Mouse (Mus musculus) forebrain, embryonic 14.5 days (tissue): ENCODE measurements around the gene Dennd4a. TPM values are rescaled to one million over a fixed set of nuclear protein-coding genes. Genes with fewer than 3 reads are reported as not detected.

Experiments
- ATAC-seq: fragments of 200-750 bp; cut with Nextera tagmentation; 2 replicates; pipeline ENCODE4 v1.8.0; 2017; ENCODE audit warnings: mild to moderate bottlenecking, moderate library complexity
- DNase-seq: peaks from one replicate; pipeline ENCODE4 v3.0.0-alpha.2; 2015; ENCODE audit warnings: low spot score
- H3K27ac ChIP-seq: fragments of 300-500 bp; sonication (generic); 2 replicates; pipeline ENCODE4 v1.5.1; 2014; ENCODE audit warnings: low read depth, mild to moderate bottlenecking, control low read depth, low read length, moderate library complexity
- H3K27me3 ChIP-seq: fragments of 300-500 bp; sonication (generic); replicated peaks from 2 replicates; pipeline ENCODE4 v1.6.1; 2014; ENCODE audit warnings: low read length, control low read depth, mixed read lengths; ENCODE audit not compliant: control insufficient read depth, insufficient read depth
- H3K36me3 ChIP-seq: fragments of 300-500 bp; sonication (generic); 2 replicates; pipeline ENCODE4 v1.6.1; 2014; ENCODE audit warnings: low read length, control low read depth; ENCODE audit not compliant: control insufficient read depth, insufficient read depth
- H3K4me1 ChIP-seq: fragments of 300-500 bp; sonication (generic); 2 replicates; pipeline ENCODE4 v1.6.1; 2014; ENCODE audit warnings: antibody characterized with exemption, low read length, control low read depth; ENCODE audit not compliant: control insufficient read depth, insufficient read depth
- H3K4me2 ChIP-seq: fragments of 300-500 bp; sonication (generic); 2 replicates; pipeline ENCODE4 v1.6.1; 2014; ENCODE audit warnings: mild to moderate bottlenecking, control low read depth, low read length
- H3K4me3 ChIP-seq: fragments of 300-500 bp; sonication (generic); 2 replicates; pipeline ENCODE4 v1.5.1; 2014; ENCODE audit warnings: low read depth, low read length, control low read depth
- H3K9ac ChIP-seq: fragments of 300-500 bp; sonication (generic); 2 replicates; pipeline ENCODE4 v1.6.1; 2014; ENCODE audit warnings: mild to moderate bottlenecking, low read length, control low read depth, moderate library complexity
- H3K9me3 ChIP-seq: fragments of 300-500 bp; sonication (generic); replicated peaks from 2 replicates; pipeline ENCODE4 v1.6.1; 2016; ENCODE audit warnings: low read length, control low read depth, mixed read lengths; ENCODE audit not compliant: control insufficient read depth
- WGBS: fragments of 180-500 bp; shearing (Covaris S2); extraction: QIAGEN DNeasy Blood & Tissue Kit; methylation state at CpG from one replicate; pipeline ENCODE4 v1.1.7; 2014; 5-methylcytosine and 5-hydroxymethylcytosine counted together
- polyA plus RNA-seq: library from polyadenylated mRNA; unstranded; fragments of >200 nt; fragmentation: Nextera tagmentation; extraction: Ambion mirVana; gene quantifications from 2 replicates; pipeline ENCODE4 v1.2.1, GENCODE M21; 2014

The Dennd4a gene
- polyA plus RNA-seq, result 7.5 and 8.1 TPM in 2 replicates

GRCm38 (mm10) chr9:64810822-64811537 lies at the start of gene Dennd4a:
TSS of gene Dennd4a (plus strand) at chr9:64811340.
- peak; percentile 98 for ATAC-seq
- peaks cover 5% of the 10 kb centered on the region; the same call in 1 of the 2 replicates for H3K4me1 ChIP-seq
- H3K27me3 ChIP-seq, result no peaks in the 10 kb centered on the region
- H3K9ac ChIP-seq, result peak within 1 kb of the TSS; percentile 82
- DNase-seq, result peak; percentile 99
- WGBS, result 2% methylated on average over 39 of the region's 51 CpGs
- no peaks in the 10 kb centered on the region for H3K9me3 ChIP-seq
- H3K36me3 ChIP-seq, result no peaks in the 10 kb centered on the region
- peak within 1 kb of the TSS; percentile 65 for H3K4me2 ChIP-seq
- peak within 1 kb of the TSS; percentile 79 for H3K4me3 ChIP-seq
- H3K27ac ChIP-seq, result peak within 1 kb of the TSS; percentile 95

GRCm38 (mm10) chr9:64764824-64765223 lies 46.3 kb upstream of the Dennd4a start:
- Histone ChIP-seq H3K27ac (no peak overlapping the region), H3K4me1 (no peaks in the 10 kb centered on the region), H3K4me3 (no peak overlapping the region), H3K9me3 (no peaks in the 10 kb centered on the region), H3K27me3 (no peaks in the 10 kb centered on the region), H3K4me2 (no peak overlapping the region), H3K36me3 (no peaks in the 10 kb centered on the region), H3K9ac (no peak overlapping the region)
- 88% methylated on average over 2 of the region's 2 CpGs for WGBS
- no peak for ATAC-seq
- DNase-seq, result no peak

GRCm38 (mm10) chr9:64766136-64766535 lies 45.0 kb upstream of the Dennd4a start:
- no peaks in the 10 kb centered on the region for H3K9me3 ChIP-seq
- H3K27me3 ChIP-seq, result no peaks in the 10 kb centered on the region
- H3K36me3 ChIP-seq, result no peaks in the 10 kb centered on the region
- no peak overlapping the region for H3K4me2 ChIP-seq
- 89% methylated on average over 3 of the region's 3 CpGs for WGBS
- H3K4me3 ChIP-seq, result no peak overlapping the region
- no peak for ATAC-seq
- no peak for DNase-seq
- no peak overlapping the region for H3K27ac ChIP-seq
- H3K4me1 ChIP-seq, result no peaks in the 10 kb centered on the region
- no peak overlapping the region for H3K9ac ChIP-seq

GRCm38 (mm10) chr9:64767796-64768195 lies 43.3 kb upstream of the Dennd4a start:
- WGBS, result 67% methylated on average over 1 of the region's 1 CpGs
- Histone ChIP-seq H3K36me3 (no peaks in the 10 kb centered on the region), H3K4me1 (no peaks in the 10 kb centered on the region), H3K27ac (no peak overlapping the region), H3K4me3 (no peak overlapping the region), H3K9ac (no peak overlapping the region), H3K4me2 (no peak overlapping the region), H3K27me3 (no peaks in the 10 kb centered on the region), H3K9me3 (no peaks in the 10 kb centered on the region)
- ATAC-seq (no peak), DNase-seq (no peak)

- Histone ChIP-seq H3K9ac (no peak overlapping the region), H3K9me3 (no peaks in the 10 kb centered on the region), H3K4me1 (no peaks in the 10 kb centered on the region), H3K27ac (no peak overlapping the region), H3K4me3 (no peak overlapping the region), H3K4me2 (no peak overlapping the region), H3K27me3 (no peaks in the 10 kb centered on the region), H3K36me3 (no peaks in the 10 kb centered on the region)
- 44% methylated on average over 9 of the region's 9 CpGs for WGBS
- DNase-seq (peak; percentile 75), ATAC-seq (no peak)
Observed at GRCm38 (mm10) chr9:64769066-64769695, 42.0 kb upstream of the Dennd4a start.

GRCm38 (mm10) chr9:64769911-64770310 lies 41.2 kb upstream of the Dennd4a start:
- ATAC-seq (no peak), DNase-seq (no peak)
- Histone ChIP-seq H3K9me3 (no peaks in the 10 kb centered on the region), H3K36me3 (no peaks in the 10 kb centered on the region), H3K27ac (no peak overlapping the region), H3K4me3 (no peak overlapping the region), H3K9ac (no peak overlapping the region), H3K4me2 (no peak overlapping the region), H3K27me3 (no peaks in the 10 kb centered on the region), H3K4me1 (peaks cover 4% of the 10 kb centered on the region; the same call in 1 of the 2 replicates)
- 91% methylated on average over 6 of the region's 6 CpGs for WGBS

- Histone ChIP-seq H3K27ac (no peak overlapping the region), H3K9me3 (no peaks in the 10 kb centered on the region)
Observed at GRCm38 (mm10) chr9:64770411-64770849, 40.7 kb upstream of the Dennd4a start.

GRCm38 (mm10) chr9:64771236-64771635 lies 39.9 kb upstream of the Dennd4a start:
- Histone ChIP-seq H3K27me3 (no peaks in the 10 kb centered on the region), H3K36me3 (no peaks in the 10 kb centered on the region), H3K27ac (no peak overlapping the region), H3K4me1 (peaks cover 4% of the 10 kb centered on the region; the same call in 1 of the 2 replicates), H3K4me2 (no peak overlapping the region), H3K9me3 (no peaks in the 10 kb centered on the region), H3K9ac (no peak overlapping the region), H3K4me3 (no peak overlapping the region)
- 57% methylated on average over 5 of the region's 5 CpGs for WGBS
- peak; percentile 42 for DNase-seq
- ATAC-seq, result no peak

More at GRCm38 (mm10) chr9:64770411-64770849, 40.7 kb upstream of the Dennd4a start:
- Histone ChIP-seq H3K27me3 (no peaks in the 10 kb centered on the region), H3K4me2 (no peak overlapping the region), H3K4me3 (no peak overlapping the region), H3K36me3 (no peaks in the 10 kb centered on the region), H3K4me1 (peaks cover 4% of the 10 kb centered on the region; the same call in 1 of the 2 replicates), H3K9ac (no peak overlapping the region)
- no peak for ATAC-seq
- no peak for DNase-seq
- WGBS, result 89% methylated on average over 5 of the region's 5 CpGs

GRCm38 (mm10) chr9:64773254-64773653 lies 37.9 kb upstream of the Dennd4a start:
- ATAC-seq (no peak), DNase-seq (no peak)
- H3K27me3 ChIP-seq, result no peaks in the 10 kb centered on the region
- no peak overlapping the region for H3K9ac ChIP-seq
- no peak overlapping the region for H3K4me2 ChIP-seq
- H3K36me3 ChIP-seq, result no peaks in the 10 kb centered on the region
- peaks cover 4% of the 10 kb centered on the region; the same call in 1 of the 2 replicates for H3K4me1 ChIP-seq
- 86% methylated on average over 8 of the region's 8 CpGs for WGBS
- no peak overlapping the region for H3K4me3 ChIP-seq
- H3K27ac ChIP-seq, result no peak overlapping the region
- H3K9me3 ChIP-seq, result no peaks in the 10 kb centered on the region
